Mouse (Mus musculus) lung, adult 2 months (tissue): ENCODE measurements at regions not wholly inside any gene's neighbourhood (a gene's known extent, or its start where the extent isn't known, plus 50 kb on each side); places are given as distances from the start of the nearest gene placed in this dataset.

ENCODE experiments used
- DNase-seq: peaks from one replicate; pipeline ENCODE4 v3.0.0; 2022
- H3K4me1 ChIP-seq: fragments of 200-500 bp; 2 replicates; pipeline ENCODE4 v1.6.1; 2011; ENCODE audit warnings: low read length; ENCODE audit not compliant: control insufficient read depth, insufficient read depth
- H3K4me3 ChIP-seq: fragments of 200-500 bp; replicated peaks from 2 replicates; pipeline ENCODE3; 2011; ENCODE audit warnings: low read depth, mild to moderate bottlenecking, control low read depth, low read length; ENCODE audit errors: extremely low read depth
- CTCF ChIP-seq: fragments of 200-500 bp; IDR thresholded peaks from 2 replicates; pipeline ENCODE4 v1.5.1; 2011; ENCODE audit warnings: mild to moderate bottlenecking, low read length, control low read depth; ENCODE audit not compliant: insufficient read depth
- POLR2A ChIP-seq: fragments of 200-500 bp; IDR thresholded peaks from 2 replicates; pipeline ENCODE4 v1.6.1; 2011; ENCODE audit warnings: low read depth, mild to moderate bottlenecking, control low read depth, low read length, borderline replicate concordance; ENCODE audit errors: extremely low read depth
- WGBS: fragments of 180-500 bp; shearing (Covaris S2); methylation state at CpG from one replicate; pipeline ENCODE4 v1.1.7; 2018; 5-methylcytosine and 5-hydroxymethylcytosine counted together

DNA sequence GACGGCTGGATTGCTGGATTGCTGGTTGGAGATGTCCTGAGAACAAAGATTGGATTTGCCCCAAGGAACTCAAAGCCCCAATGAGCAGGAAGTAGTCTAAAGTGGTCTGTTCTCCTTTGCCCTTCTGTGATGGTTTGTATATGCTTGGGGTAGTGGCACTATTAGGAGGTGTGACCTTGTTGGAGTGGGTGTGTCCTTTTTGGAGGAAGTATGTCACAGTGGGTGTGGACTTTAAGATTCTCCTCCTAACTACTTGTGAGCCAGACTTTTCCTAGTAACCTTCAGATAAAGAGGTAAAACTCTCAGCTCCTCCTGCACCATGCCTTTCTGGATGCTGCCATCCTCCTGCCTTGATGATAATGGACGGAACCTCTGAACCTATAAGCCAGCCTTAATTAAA, 69.1 kb upstream of the Gm47985 start:
- no peak for DNase-seq
- 67% methylated on average over 2 of the region's 2 CpGs for WGBS
- TF ChIP-seq POLR2A (no peak), CTCF (no peak)
- H3K4me3 ChIP-seq, result no peak overlapping the region
- H3K4me1 ChIP-seq, result 0 out of 2 replicates have a peak, but pooled peaks cover 3% of the 10 kb centered on the region

- H3K4me1 ChIP-seq, result no peaks in the 10 kb centered on the region
- DNase-seq, result no peak
- WGBS, result 54% methylated on average over 4 of the region's 4 CpGs
- no peak overlapping the region for H3K4me3 ChIP-seq
- TF ChIP-seq POLR2A, result no peak
- no peak for TF ChIP-seq CTCF
These were observed 63.8 kb upstream of the Gm47985 start for GRCm38 (mm10) chr1:151118530-151118929.

DNA sequence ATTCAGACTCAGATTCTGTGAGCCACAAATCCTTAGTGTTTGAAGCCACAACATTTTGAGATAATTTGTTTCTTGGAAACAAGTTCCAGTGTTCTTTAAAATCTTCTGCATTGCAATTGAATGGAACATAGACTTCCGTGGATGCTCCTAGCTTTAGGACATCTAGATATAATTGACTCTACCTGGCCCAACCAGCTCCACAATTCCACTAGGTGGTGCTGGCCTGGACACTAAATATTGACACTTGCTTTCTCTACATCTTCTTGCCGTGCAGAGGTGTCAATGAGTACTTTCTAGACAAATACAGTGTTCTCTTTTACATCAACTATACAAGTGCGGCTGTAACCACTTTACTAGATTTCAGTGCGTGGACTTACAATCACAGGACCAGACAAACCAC, 63.4 kb upstream of the Gm47985 start:
- no peak for DNase-seq
- no peak overlapping the region for H3K4me3 ChIP-seq
- WGBS, result 78% methylated on average over 4 of the region's 4 CpGs
- no peak for TF ChIP-seq POLR2A
- TF ChIP-seq CTCF, result no peak
- H3K4me1 ChIP-seq, result no peaks in the 10 kb centered on the region

DNA sequence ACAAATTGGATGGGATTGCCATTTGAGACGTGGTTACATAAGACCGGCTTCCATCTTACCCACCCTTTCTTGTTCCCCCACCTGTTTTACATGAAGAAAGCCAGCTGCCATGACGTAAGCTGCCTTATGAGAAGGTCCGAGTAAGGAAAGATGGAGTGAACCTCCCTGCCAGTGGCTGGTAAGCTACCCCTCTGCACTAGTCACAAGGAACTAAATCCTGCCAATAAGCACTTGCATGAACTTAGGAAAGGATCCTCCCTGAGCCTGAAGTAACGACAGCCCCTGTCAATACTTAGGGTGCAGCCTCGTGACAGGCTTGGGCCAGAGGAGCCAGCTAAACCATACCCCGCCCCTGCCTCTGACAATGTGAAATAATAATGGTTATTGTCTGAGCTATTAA, 62.8 kb upstream of the Gm47985 start:
- H3K4me3 ChIP-seq, result no peak overlapping the region
- no peak for DNase-seq
- 82% methylated on average over 7 of the region's 7 CpGs for WGBS
- TF ChIP-seq POLR2A, result no peak
- no peak for TF ChIP-seq CTCF
- H3K4me1 ChIP-seq, result no peaks in the 10 kb centered on the region

- no peaks in the 10 kb centered on the region for H3K4me1 ChIP-seq
- TF ChIP-seq CTCF, result no peak
- no peak for TF ChIP-seq POLR2A
- DNase-seq, result no peak
- 89% methylated on average over 2 of the region's 2 CpGs for WGBS
- no peak overlapping the region for H3K4me3 ChIP-seq
These were observed 60.7 kb upstream of the Gm47985 start for GRCm38 (mm10) chr1:151121686-151122085.

DNA sequence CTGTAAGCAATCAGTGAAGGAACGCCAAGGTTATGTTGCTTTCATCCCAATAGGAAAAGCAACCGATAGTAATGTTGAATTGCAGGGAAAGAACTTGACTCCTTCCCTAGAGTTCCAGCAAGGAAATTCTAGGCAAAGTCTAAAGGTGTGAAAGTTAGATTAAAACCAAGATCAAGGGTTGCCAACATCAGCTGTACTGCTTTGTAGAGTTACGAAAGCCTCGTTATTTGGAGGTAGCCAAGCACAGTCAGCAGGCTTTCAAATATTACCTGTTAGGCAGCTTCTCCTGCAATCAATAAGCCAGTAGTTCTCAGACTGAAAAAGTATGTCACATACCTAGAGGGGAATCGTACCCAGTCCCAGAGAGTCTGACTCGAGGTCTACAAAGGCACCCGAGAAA, 58.4 kb upstream of the Gm47985 start:
- TF ChIP-seq POLR2A, result no peak
- TF ChIP-seq CTCF, result no peak
- peaks cover 6% of the 10 kb centered on the region for H3K4me1 ChIP-seq
- no peak overlapping the region for H3K4me3 ChIP-seq
- 90% methylated on average over 7 of the region's 7 CpGs for WGBS
- DNase-seq, result no peak

- peaks cover 6% of the 10 kb centered on the region for H3K4me1 ChIP-seq
These were observed 57.2 kb upstream of the Gm47985 start for GRCm38 (mm10) chr1:151125028-151125659.

DNA sequence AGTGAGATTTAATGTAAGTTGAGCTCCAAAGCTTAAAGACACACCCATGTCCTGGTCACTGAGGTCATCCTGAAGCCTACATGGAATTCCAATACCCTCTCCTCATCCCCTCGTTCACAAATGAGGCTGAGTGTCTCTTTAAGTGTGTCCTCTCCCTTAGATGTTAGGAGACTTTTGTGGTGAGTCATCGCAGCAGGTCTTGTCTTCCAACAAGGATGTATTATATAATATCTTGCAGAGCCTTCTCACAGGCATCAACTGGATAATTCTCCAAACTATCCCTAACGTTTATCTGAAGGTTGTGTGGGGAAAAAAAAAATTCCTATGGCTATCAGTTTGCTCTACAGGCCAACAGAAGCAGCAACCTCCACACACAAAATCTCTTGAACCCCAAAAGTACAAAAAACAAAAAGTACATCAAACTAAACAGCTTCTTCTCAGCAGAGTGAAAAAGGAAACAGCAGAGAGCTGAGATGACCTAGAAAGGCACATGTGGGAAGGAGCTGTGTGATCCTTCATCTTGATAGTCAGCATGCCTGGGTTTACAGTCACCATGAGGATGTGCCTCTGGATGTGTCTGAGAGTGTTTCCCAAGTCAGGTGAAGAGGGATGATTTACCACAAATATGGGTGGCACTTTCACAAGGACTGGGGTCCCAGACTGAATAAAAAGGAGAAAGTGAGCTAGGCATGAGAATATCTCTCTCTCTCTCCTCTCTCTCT, 56.4 kb upstream of the Gm47985 start:
- TF ChIP-seq POLR2A (no peak), CTCF (no peak)
- WGBS, result 62% methylated on average over 3 of the region's 3 CpGs
- peaks cover 6% of the 10 kb centered on the region for H3K4me1 ChIP-seq
- no peak overlapping the region for H3K4me3 ChIP-seq
- no peak for DNase-seq

More at GRCm38 (mm10) chr1:151125028-151125659, 57.2 kb upstream of the Gm47985 start:
- DNase-seq, result no peak
- WGBS, result 90% methylated on average over 9 of the region's 9 CpGs
- TF ChIP-seq CTCF, result no peak
- TF ChIP-seq POLR2A, result no peak
- H3K4me3 ChIP-seq, result no peak overlapping the region

GRCm38 (mm10) chr1:151126756-151127155, 55.6 kb upstream of the Gm47985 start:
- TF ChIP-seq POLR2A (no peak), CTCF (no peak)
- 64% methylated on average over 1 of the region's 1 CpGs for WGBS
- Histone ChIP-seq H3K4me3 (no peak overlapping the region), H3K4me1 (peaks cover 6% of the 10 kb centered on the region)
- no peak for DNase-seq

GRCm38 (mm10) chr1:151128005-151128404, 54.3 kb upstream of the Gm47985 start:
- 55% methylated on average over 5 of the region's 5 CpGs for WGBS

More at GRCm38 (mm10) chr1:151128005-151128404, 54.3 kb upstream of the Gm47985 start:
- Histone ChIP-seq H3K4me1 (peaks cover 6% of the 10 kb centered on the region), H3K4me3 (no peak overlapping the region)
- DNase-seq, result peak; percentile 13
- TF ChIP-seq CTCF (no peak), POLR2A (no peak)
